Mouse (Mus musculus) cerebellum, adult 2 months (tissue): ENCODE results near the gene Dnah7a.
"Not testable (repeated sequence)": the region's sequence is repeated elsewhere in the genome, so short reads cannot be mapped to it uniquely, and the experiment has no call there.

ENCODE experiments used
- CTCF ChIP-seq: fragments of 200-500 bp; IDR thresholded peaks from 2 replicates; pipeline ENCODE4 v1.5.1; 2011; ENCODE audit warnings: low read depth, mild to moderate bottlenecking, control low read depth, low read length, moderate library complexity, borderline replicate concordance; ENCODE audit not compliant: insufficient read depth
- POLR2A ChIP-seq: fragments of 200-500 bp; IDR thresholded peaks from 2 replicates; pipeline ENCODE4 v1.6.1; 2011; ENCODE audit warnings: low read length, control low read depth, borderline replicate concordance; ENCODE audit not compliant: insufficient read depth

GRCm38 (mm10) chr1:53740077-53740776 is 33.6 kb upstream of the Dnah7a start:
- TF ChIP-seq CTCF, POLR2A: not testable (repeated sequence)
